Mouse (Mus musculus): ENCODE data around the gene Angpt4. TPM values are rescaled to one million over a fixed set of nuclear protein-coding genes. Genes with fewer than 3 reads are reported as not detected.

Angpt4 gene
- polyA plus RNA-seq, 1 experiment from 2014 or later: 0.06 TPM

MicroRNAs within 50 kb of the gene (microRNA counts, 519-probe panel; counts per million panel counts)
- microRNA mmu-miR-1953: not detected

Small RNAs within 50 kb of the gene (microRNA-seq; reads per million reads assigned to microRNA genes)
- 0.90 reads per million for gene Mir1953

Other genes with a start within 250 kb of the Angpt4 start
- 0.06 TPM in 1 of 2 replicates, not detected in the other for gene Rad21l, start 242.7 kb upstream of the Angpt4 start, polyA plus RNA-seq (2016; fragmentation: Nextera tagmentation; extraction: Ambion mirVana)
- 4.2 and 5.3 TPM in 2 replicates for gene Tmem74b, start 209.2 kb upstream of the Angpt4 start, polyA plus RNA-seq (2016; fragmentation: Nextera tagmentation; extraction: Ambion mirVana)
- 47.8 and 52.6 TPM in 2 replicates for gene Psmf1, start 167.0 kb upstream of the Angpt4 start, polyA plus RNA-seq (2016; fragmentation: Nextera tagmentation; extraction: Ambion mirVana)
- gene Rspo4, start 68.3 kb upstream of the Angpt4 start, polyA plus RNA-seq (2016; fragmentation: Nextera tagmentation; extraction: Ambion mirVana): 0.14 and 0.21 TPM in 2 replicates
- 79.8 and 108 TPM in 2 replicates for gene Fam110a, start 69.0 kb downstream of the Angpt4 start, polyA plus RNA-seq (2016; fragmentation: Nextera tagmentation; extraction: Ambion mirVana)
- gene Slc52a3, start 85.3 kb downstream of the Angpt4 start, polyA plus RNA-seq (2016; fragmentation: Nextera tagmentation; extraction: Ambion mirVana): 0.81 and 0.87 TPM in 2 replicates
- 2.2 and 4.7 TPM in 2 replicates for gene Scrt2, start 170.3 kb downstream of the Angpt4 start, polyA plus RNA-seq (2016; fragmentation: Nextera tagmentation; extraction: Ambion mirVana)
- gene Srxn1, start 194.3 kb downstream of the Angpt4 start, polyA plus RNA-seq (2016; fragmentation: Nextera tagmentation; extraction: Ambion mirVana): 14.8 and 18.5 TPM in 2 replicates
- gene Tcf15, start 232.4 kb downstream of the Angpt4 start, polyA plus RNA-seq (2016; fragmentation: Nextera tagmentation; extraction: Ambion mirVana): 1.9 and 3.0 TPM in 2 replicates